Mouse (Mus musculus) heart, adult 10 weeks (tissue): Measurements from ENCODE around the gene Sgsh. TPM values are rescaled to one million over a fixed set of nuclear protein-coding genes. Genes with fewer than 3 reads are reported as not detected.

Experiments
- polyA plus RNA-seq: library from polyadenylated mRNA; stranded (reverse); fragments of 350-450 nt; fragmentation: Illumina TruSeq; extraction: RNeasy Lipid Tissue Mini Kit (QIAGEN cat#74804); gene quantifications from one replicate; pipeline ENCODE4 v1.2.3, GENCODE M21; 2014; ENCODE audit warnings: low read depth, low replicate concordance

Gene Sgsh
- polyA plus RNA-seq, result 5.1 TPM

DNA sequence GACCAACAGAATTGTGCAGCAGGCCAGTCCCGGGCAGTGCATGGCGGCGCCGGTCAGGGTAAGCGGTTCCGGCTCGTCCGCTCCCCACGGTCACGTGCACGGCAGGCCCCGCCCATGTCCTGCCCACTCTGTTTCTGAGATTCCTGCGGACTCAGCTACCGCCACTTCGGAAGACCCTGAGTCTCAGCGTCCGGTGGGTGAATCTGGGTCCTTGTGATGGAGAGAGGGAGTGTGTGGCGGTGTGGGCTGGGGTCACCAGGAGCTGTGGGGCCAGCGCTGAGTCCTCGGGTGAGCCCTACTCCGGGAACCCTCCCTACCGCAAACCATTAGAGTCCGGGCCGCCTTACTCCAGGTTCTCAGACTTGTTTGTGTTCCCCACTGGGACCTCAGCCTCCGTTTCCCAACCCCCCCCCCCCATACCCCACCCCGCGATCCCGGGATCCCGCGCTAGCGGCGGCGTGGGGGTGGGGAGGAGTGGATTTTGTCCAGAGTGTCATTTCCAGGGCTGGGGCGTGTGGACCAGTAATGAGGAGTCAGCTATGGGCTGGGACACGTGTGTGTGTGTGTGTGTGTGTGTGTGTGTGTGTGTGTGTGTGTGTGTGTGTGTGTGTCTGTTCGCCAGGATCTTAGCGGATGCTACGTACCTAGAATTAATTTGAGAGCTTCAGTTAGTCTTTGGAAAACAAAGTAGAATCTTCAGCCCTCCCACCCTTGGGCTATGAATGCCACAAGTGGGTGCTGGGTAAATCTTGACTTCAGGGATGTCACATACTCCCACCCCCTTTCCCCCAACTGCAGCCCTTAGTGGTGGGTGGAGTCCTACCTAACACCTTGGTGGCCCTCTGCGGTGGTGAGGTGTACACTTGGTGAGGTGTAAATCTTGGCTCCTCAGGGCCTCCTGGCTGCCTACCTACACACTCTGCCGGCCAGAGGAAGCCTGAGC is at the start of gene Sgsh, which contains the start of gene Slc26a11:
Gene Sgsh, minus strand, starts transcription at position 94 of the 943 bp plus-strand sequence.
Gene Slc26a11, plus strand, starts transcription at position 115 of the 943 bp plus-strand sequence.

DNA sequence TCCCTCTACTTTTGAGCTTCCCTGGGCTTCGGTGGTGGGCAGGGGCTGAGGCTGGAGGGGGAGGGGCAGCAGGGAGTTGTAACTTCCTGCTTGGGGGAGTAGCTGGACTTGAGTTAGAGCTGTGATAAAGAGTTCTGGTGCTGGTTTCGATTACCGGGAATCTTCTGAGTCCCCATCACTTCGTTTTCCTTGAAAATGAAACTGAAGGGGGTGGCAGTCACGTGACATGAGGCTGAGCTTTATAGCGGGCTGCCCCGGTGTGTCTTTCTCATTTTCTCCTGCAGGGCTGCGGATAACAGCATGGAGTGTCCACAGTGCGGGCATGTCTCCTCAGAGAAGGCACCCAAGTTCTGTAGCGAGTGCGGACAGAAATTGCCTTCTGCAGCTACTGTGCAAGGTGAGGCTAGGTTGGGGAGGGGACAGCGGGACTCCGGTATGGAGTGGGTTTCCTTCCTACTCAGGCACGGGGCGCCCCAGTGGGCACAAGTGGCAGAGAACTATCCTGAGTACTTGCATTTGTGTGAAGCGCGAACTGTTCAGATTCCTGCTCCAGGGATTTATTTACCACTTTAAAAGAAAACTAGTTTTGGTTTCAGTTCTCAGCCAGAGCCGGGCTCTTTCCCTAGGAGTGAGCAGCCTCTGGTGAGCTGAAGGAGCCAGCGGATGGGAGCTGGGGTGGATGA is 37.6 kb upstream of the Sgsh start, which contains the start of gene Rnf213:
Gene Rnf213, plus strand, starts transcription at position 301 of the 683 bp plus-strand sequence.

DNA sequence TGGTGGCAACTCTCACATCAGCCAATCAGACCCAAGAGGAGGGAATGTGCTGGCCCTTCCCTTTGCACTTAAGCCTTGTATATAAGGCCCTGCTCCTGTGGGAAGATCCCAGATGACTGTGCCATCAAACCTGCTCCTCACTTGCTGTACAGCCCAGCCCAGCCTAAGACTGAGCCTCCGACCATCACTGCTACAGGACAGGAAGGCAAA is 47.8 kb downstream of the Sgsh start, which contains the start of gene Card14:
Gene Card14, plus strand, starts transcription at position 111 of the 210 bp plus-strand sequence.

DNA sequence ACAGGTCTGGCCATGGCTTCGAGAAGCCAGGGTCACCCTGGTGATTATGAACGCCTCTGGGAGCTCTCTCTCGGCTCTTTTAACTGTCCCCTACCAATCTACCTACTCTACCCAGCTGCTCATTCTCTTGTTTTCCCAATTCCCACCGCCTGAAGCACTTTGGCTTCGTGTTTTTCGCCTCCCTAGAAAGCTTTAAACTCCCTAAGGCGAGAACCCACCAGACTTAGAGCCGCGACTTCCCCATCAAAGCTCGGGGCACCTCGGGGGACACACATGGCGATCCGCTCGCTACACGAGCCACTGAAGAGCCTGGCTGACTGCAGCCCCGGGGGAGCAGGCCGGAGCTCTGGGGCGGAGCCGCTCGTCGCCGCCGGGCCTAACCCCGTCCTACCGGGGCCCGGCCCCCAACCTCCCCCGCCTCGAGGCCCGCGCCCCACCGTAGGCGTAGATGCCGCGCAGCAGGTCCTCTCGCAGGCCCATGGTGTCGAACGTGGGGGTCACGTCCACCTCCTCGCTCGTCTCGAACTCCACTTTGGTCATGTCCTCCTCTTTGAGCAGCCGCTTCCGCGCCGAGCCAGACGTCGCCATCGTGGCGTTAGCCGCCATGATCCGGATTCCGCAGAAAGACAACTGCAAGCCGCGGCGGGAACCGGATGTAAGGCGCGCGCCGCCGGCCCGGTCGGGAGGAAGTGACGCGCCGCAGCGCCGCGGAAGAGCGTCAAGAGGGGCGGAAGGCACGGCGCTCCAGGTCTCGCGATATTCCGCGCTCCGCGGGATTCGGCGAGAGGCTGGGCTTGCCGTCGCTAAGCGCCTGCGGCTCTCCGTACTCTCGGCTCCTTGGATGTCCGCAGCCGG is 55.7 kb downstream of the Sgsh start, which contains the start of gene Eif4a3:
Gene Eif4a3, minus strand, starts transcription at position 699 of the 855 bp plus-strand sequence.

Other genes with a start within 250 kb of the Sgsh start
- gene Tbc1d16, start 127.0 kb downstream of the Sgsh start, polyA plus RNA-seq, result 40.6 TPM
- gene Ccdc40, start 127.0 kb downstream of the Sgsh start, polyA plus RNA-seq, result 0.16 TPM
- gene Gaa, start 87.6 kb downstream of the Sgsh start, polyA plus RNA-seq, result 115 TPM
- 68.5 TPM for gene Eif4a3, start 55.4 kb downstream of the Sgsh start, polyA plus RNA-seq
- gene Card14, start 47.8 kb downstream of the Sgsh start, polyA plus RNA-seq, result 0.13 TPM
- gene Slc26a11, start within 50 bp of the Sgsh start, polyA plus RNA-seq, result 3.6 TPM
- gene Rnf213, start 37.6 kb upstream of the Sgsh start, polyA plus RNA-seq, result 25.8 TPM
- gene Endov, start 135.8 kb upstream of the Sgsh start, polyA plus RNA-seq, result 6.4 TPM
- 0.16 TPM for gene Nptx1, start 192.2 kb upstream of the Sgsh start, polyA plus RNA-seq
- 16.1 TPM for gene Rptor, start 247.4 kb upstream of the Sgsh start, polyA plus RNA-seq